In genomic region chr10:93589281-93589848, GRCm38 (mm10) we compare ENCODE assay signal across 8 mouse cellular contexts. TPM values are rescaled to one million over a fixed set of nuclear protein-coding genes. Genes with fewer than 3 reads are reported as not detected.
DNase-seq lines count a peak whose midpoint lies in the region; ATAC-seq lines count a peak whose summit lies in the region.

Gene Snrpf (minus strand): TSS chr10:93589706.

- peak; percentile 89 to 92 for DNase-seq in adrenal gland, adult 18-20 months (ENCODE audit: low spot score in 2 of 2)
- DNase-seq in embryo, embryonic 11 days = peak; percentile 95
- DNase-seq in gastrocnemius, postnatal 25 days = peak; percentile 85
- DNase-seq in intestine, embryonic 14.5 days (ENCODE audit: low spot score) = peak; percentile 99
- peak; percentile 95 to 96 for DNase-seq in left cerebral cortex, postnatal 14 days (ENCODE audit: low spot score in 2 of 2)
- peak; percentile 98 for DNase-seq in mesoderm, embryonic 11.5 days (ENCODE audit: low read depth, low spot score)
- DNase-seq in right cerebral cortex, postnatal 36 days (ENCODE audit: low spot score in 2 of 2) = peak; percentile 86 to 90
- DNase-seq in yolk sac, embryonic 10.5 days (ENCODE audit: low spot score) = peak; percentile 93

- H3K4me3 ChIP-seq in intestine, embryonic 14.5 days (ENCODE audit: low read depth, low read length) = peak within 1 kb of the TSS; percentile 97

- ATAC-seq in intestine, embryonic 14.5 days (replicated peaks; ENCODE audit: low FRiP score, low TSS enrichment, low read depth) = peak; percentile 89

- H3K27me3 ChIP-seq in intestine, embryonic 14.5 days (replicated peaks; ENCODE audit: control insufficient read depth, insufficient read depth, low read length) = no peaks in the 10 kb centered on the region

- intact Hi-C loops in left cerebral cortex, postnatal 14 days (cut with DNase I) = no loop called here

- peak within 1 kb of the TSS; percentile 85 for H3K9ac ChIP-seq in intestine, embryonic 14.5 days (ENCODE audit: low read length)

- no peaks in the 10 kb centered on the region for H3K9me3 ChIP-seq in intestine, embryonic 14.5 days (ENCODE audit: control insufficient read depth, low read length)

- peak within 1 kb of the TSS; percentile 91 for H3K4me2 ChIP-seq in intestine, embryonic 14.5 days (ENCODE audit: low read length)

- under 1% methylated on average over 60 of the region's 63 CpGs for WGBS in intestine, embryonic 14.5 days

- H3K4me1 ChIP-seq in intestine, embryonic 14.5 days (replicated peaks; ENCODE audit: control insufficient read depth, insufficient read depth, low read length) = peaks cover 11% of the 10 kb centered on the region

- H3K27ac ChIP-seq in intestine, embryonic 14.5 days (ENCODE audit: low read depth) = peak within 1 kb of the TSS; percentile 70

- peaks cover 34% of the 10 kb centered on the region for H3K36me3 ChIP-seq in intestine, embryonic 14.5 days (ENCODE audit: control insufficient read depth, insufficient read depth, low read length)

RNA-seq across cellular contexts. Expression of gene Snrpf, which starts in this region (rescaled TPM):
- 10 to 100 TPM; 14.6 to 16.7 TPM for total RNA-seq in adrenal gland, adult 18-20 months (2021)
- 1 to 10 TPM; 8.0 to 8.7 TPM for total RNA-seq in gastrocnemius, postnatal 25 days (2021)
- 147 and 151 TPM in 2 replicates for polyA plus RNA-seq in intestine, embryonic 14.5 days (2014; fragmentation: Nextera tagmentation; extraction: Ambion mirVana)
- 10 to 100 TPM; 12.9 to 15.2 TPM for total RNA-seq in left cerebral cortex, postnatal 14 days (2021)

Comparison
In these comparisons a context has a peak if more than half of its experiments do, and no peak if none do; other contexts are left out.
1. Peak in every context shown above with its lines: DNase-seq, ATAC-seq, H3K4me3 ChIP-seq and H3K27ac ChIP-seq.